Mouse (Mus musculus): Measurements from ENCODE around the gene Rplp0.

DNA sequence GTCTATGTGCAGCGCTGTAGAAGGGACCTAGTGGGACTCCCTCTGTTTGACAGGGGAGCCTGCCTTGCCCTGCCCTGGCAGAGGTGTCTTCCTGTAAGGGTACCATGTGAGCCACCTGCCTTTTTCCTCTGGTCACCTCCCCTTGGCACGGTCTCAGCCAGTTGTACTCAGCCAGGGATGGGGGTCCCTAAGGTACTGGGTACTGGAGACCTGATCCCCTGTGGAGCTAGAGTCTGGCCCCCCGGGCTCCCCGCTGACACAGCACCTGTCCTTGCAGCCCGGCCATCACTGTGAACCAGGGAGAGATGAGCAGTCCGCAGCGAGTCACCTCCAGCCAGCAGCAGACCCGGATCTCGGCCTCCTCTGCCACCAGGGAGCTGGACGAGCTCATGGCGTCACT, 12.7 kb upstream of the Rplp0 start:
- TF ChIP-seq CTCF (IDR thresholded peaks at IDR 0.05; ENCODE audit: borderline replicate concordance, insufficient read depth, low read length) (no peak), POLR2A (IDR thresholded peaks at IDR 0.05; ENCODE audit: low read depth, low read length) (no peak)
